Mouse (Mus musculus) liver, embryonic 14.5 days (tissue): ENCODE results near the gene Ino80b. TPM values are rescaled to one million over a fixed set of nuclear protein-coding genes. Genes with fewer than 3 reads are reported as not detected.

Source experiments
- ATAC-seq: fragments of 200-750 bp; cut with Nextera tagmentation; 2 replicates; pipeline ENCODE4 v1.8.0; 2017; ENCODE audit warnings: moderate number of reproducible peaks, mild to moderate bottlenecking, moderate library complexity; ENCODE audit not compliant: insufficient read depth
- DNase-seq, 3 experiments: peaks; one replicate each; pipeline ENCODE4 v3.0.0-alpha.2; 2012 to 2013; ENCODE audit warnings: low read depth in 3 of 3, low spot score in 3 of 3
- H3K27ac ChIP-seq: fragments of 300-500 bp; sonication (generic); 2 replicates; pipeline ENCODE4 v1.5.1; 2014; ENCODE audit warnings: moderate library complexity, mild to moderate bottlenecking, control low read depth, inconsistent platforms
- H3K27me3 ChIP-seq: fragments of 300-500 bp; sonication (generic); 2 replicates; pipeline ENCODE4 v1.6.1; 2014; ENCODE audit warnings: mild to moderate bottlenecking, low read length, moderate library complexity; ENCODE audit not compliant: control insufficient read depth, insufficient read depth
- H3K36me3 ChIP-seq: fragments of 300-500 bp; sonication (generic); replicated peaks from 2 replicates; pipeline ENCODE4 v1.6.1; 2014; ENCODE audit warnings: low read depth; ENCODE audit not compliant: control insufficient read depth, insufficient read depth
- H3K4me1 ChIP-seq, 2 experiments: fragments of 200-500 bp in 1 of 2; fragments of 300-500 bp in 1 of 2; sonication (generic) in 1 of 2; replicated peaks; 2 replicates each; pipeline ENCODE4 v1.6.1; 2012 to 2014; ENCODE audit warnings: antibody characterized with exemption in 1 of 2, inconsistent platforms in 1 of 2, low read length in 1 of 2; ENCODE audit not compliant: control insufficient read depth in 2 of 2, insufficient read depth in 2 of 2
- H3K4me2 ChIP-seq: fragments of 300-500 bp; sonication (generic); 2 replicates; pipeline ENCODE4 v1.6.1; 2014; ENCODE audit warnings: low read depth, mild to moderate bottlenecking, control low read depth, moderate library complexity
- H3K4me3 ChIP-seq, 2 experiments: fragments of 200-500 bp in 1 of 2; fragments of 300-500 bp in 1 of 2; sonication (generic) in 1 of 2; 2 replicates each; pipeline ENCODE4 v1.5.1; 2012 to 2014; ENCODE audit warnings: low read depth in 2 of 2, low read length in 2 of 2, mild to moderate bottlenecking in 2 of 2, control low read depth in 1 of 2, inconsistent platforms in 1 of 2, moderate library complexity in 1 of 2; ENCODE audit not compliant: insufficient read depth in 1 of 2
- H3K9ac ChIP-seq: fragments of 300-500 bp; sonication (generic); replicated peaks from 2 replicates; pipeline ENCODE4 v1.6.1; 2014; ENCODE audit warnings: mild to moderate bottlenecking, control low read depth, moderate library complexity
- H3K9me3 ChIP-seq: fragments of 300-500 bp; sonication (generic); 2 replicates; pipeline ENCODE4 v1.6.1; 2016; ENCODE audit warnings: low read length, mixed read lengths; ENCODE audit not compliant: control insufficient read depth
- CTCF ChIP-seq: IDR thresholded peaks from 2 replicates; pipeline ENCODE4 v1.5.1; 2016; ENCODE audit warnings: antibody characterized with exemption, low read depth, control low read depth
- EP300 ChIP-seq: IDR thresholded peaks from 2 replicates; pipeline ENCODE4 v1.6.1; 2016; ENCODE audit warnings: antibody characterized with exemption, low read depth
- WGBS: fragments of 180-500 bp; shearing (Covaris S2); extraction: QIAGEN DNeasy Blood & Tissue Kit; methylation state at CpG from one replicate; pipeline ENCODE4 v1.1.7; 2014; ENCODE audit not compliant: insufficient replicate concordance; 5-methylcytosine and 5-hydroxymethylcytosine counted together
- polyA plus RNA-seq, 2 experiments: library from polyadenylated mRNA; depleted of rRNA in 1 of 2; stranded (reverse) in 1 of 2; unstranded in 1 of 2; fragments of >200 nt; fragmentation: Nextera tagmentation in 1 of 2; extraction: Ambion mirVana in 1 of 2; gene quantifications; 2 replicates each; pipeline versions ENCODE4 v1.2.1 to v1.2.3; 2012 to 2014

Gene Ino80b
- polyA plus RNA-seq, 2 experiments: 4.4 to 11.6 TPM

- Histone ChIP-seq H3K4me3 (peak within 1 kb of the TSS; percentile 89 to 94), H3K4me1 (peaks cover 8 to 12% of the 10 kb centered on the region in 2 experiments), H3K9ac (peak within 1 kb of the TSS; percentile 93), H3K36me3 (no peaks in the 10 kb centered on the region), H3K9me3 (no peaks in the 10 kb centered on the region), H3K27me3 (peaks cover 28% of the 10 kb centered on the region), H3K4me2 (peak within 1 kb of the TSS; percentile 91), H3K27ac (peak within 1 kb of the TSS; percentile 54)
- WGBS: under 1% methylated on average over 58 of the region's 58 CpGs
- TF ChIP-seq EP300 (peak; percentile 64), CTCF (peak; percentile 97)
- ATAC-seq (peak; percentile 90), DNase-seq (peak; percentile 86 to 89 (median 87))
Measured at GRCm38 (mm10) chr6:83165607-83166242, 40.5 kb upstream of the Ino80b start, which contains the start of gene Dctn1. Dctn1 (plus strand) TSS chr6:83165920.

GRCm38 (mm10) chr6:83165026-83165606 is 39.9 kb upstream of the Ino80b start:
- TF ChIP-seq CTCF (no peak), EP300 (no peak)
- Histone ChIP-seq H3K27me3 (peaks cover 34% of the 10 kb centered on the region), H3K4me3 (peak overlapping the region; percentile 62 to 89), H3K9ac (peak overlapping the region; percentile 93), H3K36me3 (no peaks in the 10 kb centered on the region), H3K27ac (peak overlapping the region; percentile 54), H3K4me2 (peak overlapping the region; percentile 91), H3K9me3 (no peaks in the 10 kb centered on the region), H3K4me1 (peaks cover 8 to 12% of the 10 kb centered on the region in 2 experiments)
- 4% methylated on average over 6 of the region's 6 CpGs for WGBS
- ATAC-seq: peak; percentile 10; the same call in 1 of the 2 replicates
- DNase-seq: no peak

GRCm38 (mm10) chr6:83162701-83163100 is 37.5 kb upstream of the Ino80b start:
- Histone ChIP-seq H3K9me3 (no peaks in the 10 kb centered on the region), H3K4me3 (peak overlapping the region; percentile 9 to 35; a peak in 2 of 4 replicates), H3K4me2 (peak overlapping the region; percentile 52), H3K9ac (no peak overlapping the region), H3K27ac (no peak overlapping the region), H3K27me3 (peaks cover 37% of the 10 kb centered on the region), H3K4me1 (peaks cover 8 to 12% of the 10 kb centered on the region in 2 experiments), H3K36me3 (no peaks in the 10 kb centered on the region)
- DNase-seq (peak; percentile 44 to 57 (median 45)), ATAC-seq (no peak)
- WGBS: under 1% methylated on average over 8 of the region's 8 CpGs
- TF ChIP-seq CTCF: peak; percentile 84
- no peak for TF ChIP-seq EP300

GRCm38 (mm10) chr6:83161921-83162641 is 36.9 kb upstream of the Ino80b start:
- Histone ChIP-seq H3K4me1 (peaks cover 6 to 10% of the 10 kb centered on the region in 2 experiments), H3K4me2 (peak overlapping the region; percentile 52), H3K36me3 (no peaks in the 10 kb centered on the region), H3K27ac (no peak overlapping the region), H3K9ac (no peak overlapping the region), H3K4me3 (peak overlapping the region; percentile 9 to 35; a peak in 2 of 4 replicates), H3K9me3 (no peaks in the 10 kb centered on the region), H3K27me3 (peaks cover 37% of the 10 kb centered on the region)
- ATAC-seq: no peak
- WGBS: 1% methylated on average over 49 of the region's 49 CpGs
- TF ChIP-seq EP300 (no peak), CTCF (no peak)
- no peak for DNase-seq

GRCm38 (mm10) chr6:83161442-83161841 is 36.2 kb upstream of the Ino80b start:
- H3K4me1 ChIP-seq: peaks cover 5 to 7% of the 10 kb centered on the region in 2 experiments
- H3K4me3 ChIP-seq: no peak overlapping the region; a peak in 1 of 4 replicates
- H3K9ac ChIP-seq: no peak overlapping the region
- H3K27me3 ChIP-seq: peaks cover 39% of the 10 kb centered on the region
- no peaks in the 10 kb centered on the region for H3K36me3 ChIP-seq
- 11% methylated on average over 19 of the region's 19 CpGs for WGBS
- ATAC-seq (no peak), DNase-seq (no peak)
- H3K27ac ChIP-seq: no peak overlapping the region
- no peaks in the 10 kb centered on the region for H3K9me3 ChIP-seq
- TF ChIP-seq CTCF (no peak), EP300 (no peak)
- peak overlapping the region; percentile 52 for H3K4me2 ChIP-seq
